Mouse (Mus musculus): ENCODE measurements around the gene 6430550D23Rik. TPM values are rescaled to one million over a fixed set of nuclear protein-coding genes. Genes with fewer than 3 reads are reported as not detected.
"Not testable (repeated sequence)": the region's sequence is repeated elsewhere in the genome, so short reads cannot be mapped to it uniquely, and the experiment has no call there.

6430550D23Rik gene
- total RNA-seq, 2 experiments from 2014 or later = 1.5 to 2.8 TPM

- peak; percentile 95 for DNase-seq
These were observed 51.4 kb downstream of the 6430550D23Rik start, which contains the start of gene Cep250 for GRCm38 (mm10) chr2:155956134-155957059. Cep250 (plus strand) TSS chr2:155956458.

DNA sequence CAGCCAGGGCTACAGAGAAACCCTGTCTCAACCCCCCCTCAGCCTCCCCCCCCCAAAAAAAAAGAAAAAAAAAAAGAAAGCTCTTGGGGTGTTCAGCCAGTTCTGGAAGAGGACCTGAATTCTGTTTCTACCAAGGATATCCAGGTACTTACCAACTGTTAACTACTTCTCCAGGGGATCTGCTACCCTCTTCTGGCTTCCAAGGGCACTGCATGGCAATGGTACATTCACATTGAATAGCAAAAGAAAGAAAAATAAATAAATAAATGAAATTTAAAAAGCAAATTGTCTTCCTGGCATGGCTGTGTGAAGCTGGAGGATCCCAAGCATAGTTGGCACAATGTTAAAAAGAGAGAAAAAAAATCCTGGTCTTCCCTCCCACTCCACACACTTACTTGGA is 55.8 kb downstream of the 6430550D23Rik start:
- DNase-seq = peak; percentile 63 to 76

DNA sequence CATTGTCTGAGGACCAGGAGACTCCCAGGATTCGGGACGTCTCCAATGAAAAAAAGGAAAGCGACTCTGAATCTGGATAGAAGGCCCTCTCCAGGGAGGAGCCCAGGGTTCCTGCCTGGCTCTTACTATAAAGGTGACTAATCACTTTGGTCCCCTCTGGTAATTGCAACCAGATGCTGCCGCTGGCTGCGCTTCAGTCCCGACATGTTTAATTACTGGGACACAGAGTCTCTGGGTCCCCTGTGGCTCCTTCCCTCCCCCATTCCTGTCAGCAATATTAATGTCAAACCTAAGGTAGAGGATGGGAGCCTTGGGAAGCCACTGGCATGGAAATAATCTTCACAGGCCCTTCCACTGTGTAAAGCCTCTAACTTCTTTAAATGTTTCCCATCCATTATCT is 58.4 kb downstream of the 6430550D23Rik start:
- DNase-seq = no peak

DNA sequence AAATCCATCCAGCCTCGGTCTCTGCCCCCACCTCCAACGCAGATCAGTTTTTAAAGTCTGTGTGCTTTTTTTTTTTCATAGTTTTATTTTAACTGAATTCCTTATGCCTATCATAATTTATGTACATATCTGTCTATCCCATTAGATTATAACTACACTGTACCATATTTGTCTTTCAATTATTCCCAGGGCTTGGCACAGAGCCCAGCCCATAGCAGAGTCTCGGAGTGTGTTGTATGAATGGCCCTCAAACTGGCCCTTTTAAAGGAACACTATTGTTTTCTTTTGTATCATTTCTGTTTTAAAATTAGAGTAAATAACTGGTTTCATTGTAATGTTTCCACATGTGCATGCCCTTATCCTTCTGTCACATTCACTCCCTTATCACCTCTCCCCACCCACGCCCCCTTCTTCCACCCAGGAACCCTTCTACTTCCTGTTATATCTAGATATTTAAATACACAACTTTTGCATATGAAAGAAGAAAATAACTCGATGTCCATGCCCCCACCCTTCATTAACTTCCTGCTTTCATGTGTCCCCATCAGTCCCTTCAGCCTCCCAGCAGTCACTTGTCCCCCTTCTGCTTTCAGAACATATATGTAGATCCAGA is 60.3 kb downstream of the 6430550D23Rik start:
- no peak for DNase-seq

DNA sequence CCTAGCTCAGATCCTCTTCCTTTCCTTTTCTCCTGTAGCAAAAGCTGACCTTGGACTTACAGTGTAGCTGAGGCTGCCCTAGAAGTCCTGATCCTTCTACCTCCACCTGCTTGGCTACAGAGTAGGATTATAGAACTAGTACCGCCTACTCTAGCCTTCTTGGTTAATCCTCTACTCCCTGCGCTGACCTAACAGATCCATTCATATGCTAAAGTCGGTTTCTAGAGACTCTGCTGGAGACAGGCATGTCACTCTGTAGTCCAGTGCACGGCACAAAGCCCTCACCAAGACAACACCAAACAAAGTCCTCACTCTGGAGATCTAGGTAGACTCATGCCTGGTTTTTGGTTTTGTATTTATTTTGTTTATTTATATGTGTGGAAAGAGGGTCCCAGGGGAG is 61.3 kb downstream of the 6430550D23Rik start:
- no peak for DNase-seq

GRCm38 (mm10) chr2:155946069-155946468 is 61.7 kb downstream of the 6430550D23Rik start:
- peak; percentile 86 to 89 for DNase-seq

DNA sequence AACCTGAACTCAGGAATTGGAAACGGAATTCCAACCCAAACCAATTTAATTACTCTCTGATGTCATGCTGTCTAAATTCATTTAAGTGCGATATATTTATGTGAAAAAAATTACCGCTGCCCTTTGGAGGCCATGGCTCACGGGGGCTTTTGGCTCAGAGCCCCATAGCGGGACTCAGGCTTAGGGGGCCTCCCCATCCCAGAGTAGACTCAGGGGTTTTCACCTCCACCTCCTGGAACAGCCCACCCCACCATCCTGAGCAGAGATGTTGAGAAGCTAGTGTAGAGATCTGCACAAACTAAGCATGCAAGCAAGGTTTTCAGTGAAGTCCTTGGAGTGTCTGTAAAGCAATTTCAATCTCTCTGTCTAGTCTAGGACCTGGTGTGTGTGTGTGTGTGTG is 62.2 kb downstream of the 6430550D23Rik start:
- DNase-seq = no peak

GRCm38 (mm10) chr2:155945124-155945523 is 62.7 kb downstream of the 6430550D23Rik start, which contains the start of gene Gdf5:
Gdf5 (minus strand) TSS chr2:155945367.
- no peak for DNase-seq

- no peak for DNase-seq
These were observed 63.1 kb downstream of the 6430550D23Rik start for GRCm38 (mm10) chr2:155944685-155945084.

DNA sequence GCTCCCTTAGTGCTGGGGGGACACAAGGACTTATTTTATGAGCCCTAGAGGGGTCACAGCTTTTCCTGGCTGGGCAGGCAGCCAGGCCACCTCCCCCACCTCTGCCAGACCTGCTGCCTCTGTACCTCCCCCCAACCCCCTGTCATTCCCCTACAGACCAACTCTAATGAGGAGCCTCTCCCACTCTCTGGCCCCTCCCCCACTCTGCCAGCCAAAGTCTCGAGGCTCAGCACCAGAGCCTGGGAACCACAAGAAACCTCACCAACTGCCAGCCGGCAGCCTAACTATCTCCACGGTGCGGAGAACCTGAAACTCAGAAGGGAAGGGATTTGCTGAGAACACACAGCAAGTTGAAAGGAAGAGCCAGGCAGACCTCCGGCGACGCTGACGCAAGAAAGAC is 64.3 kb downstream of the 6430550D23Rik start:
- no peak for DNase-seq

- peak; percentile 85 to 88 for DNase-seq
These were observed 65.9 kb downstream of the 6430550D23Rik start for GRCm38 (mm10) chr2:155941697-155942442.

DNA sequence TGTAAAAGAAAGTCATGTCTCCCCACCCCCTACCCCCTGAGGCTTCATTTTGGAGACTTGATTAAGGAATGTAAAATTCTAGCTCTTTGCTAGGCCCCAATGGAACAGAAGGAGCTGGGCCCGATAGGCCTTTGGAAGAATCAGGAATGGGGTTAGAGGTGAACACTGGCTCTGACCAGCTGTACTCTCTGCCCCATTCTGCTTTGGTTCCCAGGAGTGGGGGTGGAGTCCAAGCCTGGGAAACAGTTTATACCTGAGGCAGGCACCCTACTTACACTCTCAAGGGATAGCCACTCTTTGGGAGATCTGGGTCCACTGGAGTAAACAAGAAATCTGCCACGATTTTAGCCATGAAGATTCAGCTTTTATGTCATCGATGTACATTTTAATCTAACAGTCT is 67.1 kb downstream of the 6430550D23Rik start, which contains the start of gene Gm15557:
TSS of gene Gm15557 (plus strand) at position 48 of the 400 bp plus-strand sequence.
- no peak for DNase-seq

DNA sequence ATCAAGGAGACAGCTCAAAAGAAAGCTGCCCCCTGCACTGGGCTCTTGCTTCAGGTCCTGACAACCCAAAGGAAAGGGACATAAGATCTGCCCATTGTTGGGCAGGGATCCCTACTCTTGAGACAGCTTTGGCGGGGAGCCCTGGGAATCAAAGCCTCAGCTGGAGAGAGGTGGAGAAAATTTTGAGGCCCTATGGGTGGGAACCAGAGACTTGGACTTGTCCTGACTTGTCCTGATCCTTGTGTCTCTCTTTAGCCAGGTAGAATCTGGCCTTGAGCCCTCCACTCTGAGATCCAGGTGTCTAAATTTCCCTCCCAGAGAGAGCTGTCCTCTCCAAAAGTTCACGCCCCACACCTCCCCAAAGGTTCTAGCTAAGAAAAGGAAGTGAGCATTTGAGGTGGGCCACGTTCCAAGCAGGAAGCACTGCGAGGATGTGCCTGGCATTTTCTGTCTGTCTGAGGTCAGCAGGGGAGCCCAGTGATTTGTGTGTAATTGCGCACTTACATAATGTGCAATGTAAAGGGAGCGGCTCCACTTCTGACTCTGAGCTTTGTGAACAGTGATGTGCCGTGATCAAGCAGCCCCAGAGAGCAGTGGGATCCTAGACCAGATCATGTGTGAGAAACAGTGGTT is 67.8 kb downstream of the 6430550D23Rik start:
- no peak for DNase-seq

GRCm38 (mm10) chr2:155929531-155930442 is 78.0 kb downstream of the 6430550D23Rik start, which contains the start of gene Uqcc1:
Uqcc1 (minus strand) TSS chr2:155930310.
- peak; percentile 94 to 95 for DNase-seq

GRCm38 (mm10) chr2:155928711-155929345 is 78.9 kb downstream of the 6430550D23Rik start:
- DNase-seq = no peak

DNA sequence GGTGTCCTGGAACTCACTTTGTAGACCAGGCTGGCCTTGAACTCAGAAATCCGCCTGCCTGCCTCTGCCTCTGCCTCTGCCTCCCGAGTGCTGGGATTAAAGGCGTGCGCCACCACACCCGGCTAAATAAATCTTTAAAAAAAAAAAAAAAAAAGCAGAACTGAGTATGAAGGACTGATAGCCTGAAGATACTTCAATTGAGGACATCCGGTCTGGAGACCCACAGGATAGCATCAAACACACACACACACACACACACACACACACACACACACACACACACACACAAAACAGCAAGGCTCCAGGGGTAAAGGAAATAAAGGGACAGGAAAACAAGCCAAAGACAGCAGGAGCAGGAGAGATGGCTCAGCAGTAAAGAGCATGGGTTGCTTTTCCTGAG is 82.6 kb downstream of the 6430550D23Rik start:
- DNase-seq = not testable (repeated sequence)

Data from adrenal gland, postnatal 36 days (tissue).